Mouse (Mus musculus) bone marrow macrophage, adult 2 months (primary cell): ENCODE results near the gene Trim47. TPM values are rescaled to one million over a fixed set of nuclear protein-coding genes. Genes with fewer than 3 reads are reported as not detected.

Source experiments
- H3K27ac ChIP-seq: 2 replicates; pipeline ENCODE4 v1.5.1; 2012; ENCODE audit warnings: low read depth, low read length; ENCODE audit not compliant: insufficient read depth
- H3K4me1 ChIP-seq: 2 replicates; pipeline ENCODE4 v1.6.1; 2012; ENCODE audit warnings: low read length; ENCODE audit not compliant: control insufficient read depth, insufficient read depth
- H3K4me3 ChIP-seq: 2 replicates; pipeline ENCODE4 v1.5.1; 2012; ENCODE audit warnings: mild to moderate bottlenecking, low read length, moderate library complexity; ENCODE audit not compliant: insufficient read depth
- CTCF ChIP-seq: IDR thresholded peaks from 2 replicates; pipeline ENCODE4 v1.5.1; 2012; ENCODE audit warnings: low read depth, mild to moderate bottlenecking, low read length, moderate library complexity
- POLR2A ChIP-seq: IDR thresholded peaks from 2 replicates; pipeline ENCODE4 v1.6.1; 2012; ENCODE audit warnings: mild to moderate bottlenecking, low read depth, low read length, borderline replicate concordance
- polyA plus RNA-seq: library from polyadenylated mRNA; stranded (reverse); fragments of >200 nt; gene quantifications from 2 replicates; pipeline ENCODE4 v1.2.4, GENCODE M21; 2012; ENCODE audit not compliant: missing spikeins, insufficient read depth, insufficient read length

The Trim47 gene
- polyA plus RNA-seq, 1 experiment: 32.1 TPM

DNA sequence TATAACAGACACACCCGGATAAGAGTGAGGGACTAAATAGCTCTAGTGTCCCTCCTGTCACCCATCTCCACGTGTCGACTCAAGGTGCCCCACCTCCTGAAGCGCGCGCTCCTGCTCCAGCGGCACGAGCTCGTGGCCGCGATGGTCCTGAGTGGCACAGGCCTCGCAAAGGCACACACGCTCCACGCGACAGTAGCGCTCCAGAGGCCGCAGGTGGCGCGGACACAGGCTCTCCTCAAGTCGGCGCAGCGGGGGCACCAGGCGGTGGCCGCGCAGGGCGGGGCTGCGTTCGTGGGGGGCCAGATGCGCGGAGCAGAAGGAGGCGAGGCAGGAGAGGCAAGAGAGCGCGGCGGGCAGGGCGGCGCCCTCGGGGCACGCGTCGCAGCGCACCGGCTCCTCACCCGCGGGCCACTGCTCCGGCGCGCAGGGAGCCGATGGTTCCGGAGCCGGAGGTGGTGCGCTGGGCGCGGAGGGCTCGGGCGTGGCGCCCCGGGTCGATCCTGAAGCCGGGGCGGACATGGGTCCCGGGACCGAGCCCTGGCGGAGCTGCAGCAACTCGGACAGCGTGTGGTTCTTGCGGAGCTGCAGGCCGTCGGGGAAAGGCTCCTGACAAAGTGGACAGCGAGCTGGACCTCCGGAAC, 17.4 kb downstream of the Trim47 start:
- peak overlapping the region; percentile 90 for H3K4me3 ChIP-seq
- peak overlapping the region; percentile 99 for H3K27ac ChIP-seq
- no peak for TF ChIP-seq CTCF
- TF ChIP-seq POLR2A: no peak
- H3K4me1 ChIP-seq: peaks cover 24% of the 10 kb centered on the region

DNA sequence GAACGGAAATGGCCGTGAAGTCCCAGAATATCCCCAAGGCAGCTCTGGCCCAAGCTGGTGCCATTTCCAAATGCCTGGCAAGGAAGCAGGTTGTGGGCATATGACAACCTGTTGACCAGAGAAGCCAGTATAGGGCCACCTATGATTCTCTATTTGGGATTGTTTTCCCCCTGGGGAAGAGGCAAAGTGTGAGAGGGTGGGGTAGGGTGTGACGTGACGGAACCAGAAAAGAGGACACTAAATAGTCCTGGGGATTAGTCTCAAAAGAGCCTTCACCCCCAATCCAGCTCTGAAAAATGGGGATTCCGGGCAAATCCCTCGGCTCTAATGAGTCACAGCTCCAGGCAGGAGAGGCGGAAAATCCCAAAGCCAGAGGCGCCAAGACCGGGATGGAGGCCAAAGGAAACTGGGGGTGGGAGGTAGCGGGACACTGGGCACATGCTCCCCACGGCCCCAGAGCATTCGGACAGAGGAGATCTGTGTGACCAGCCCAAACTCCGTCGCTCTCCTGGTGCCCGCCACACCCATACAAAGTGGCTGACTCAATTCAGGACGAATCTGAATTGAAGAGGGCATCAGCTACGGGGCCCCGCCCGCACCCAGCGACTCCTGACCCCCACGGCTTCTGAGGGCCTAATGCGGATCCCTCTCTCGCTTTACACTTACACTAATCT, 18.4 kb downstream of the Trim47 start:
- no peak overlapping the region for H3K27ac ChIP-seq
- TF ChIP-seq POLR2A (no peak), CTCF (no peak)
- peaks cover 28% of the 10 kb centered on the region for H3K4me1 ChIP-seq
- peak overlapping the region; percentile 90 for H3K4me3 ChIP-seq

DNA sequence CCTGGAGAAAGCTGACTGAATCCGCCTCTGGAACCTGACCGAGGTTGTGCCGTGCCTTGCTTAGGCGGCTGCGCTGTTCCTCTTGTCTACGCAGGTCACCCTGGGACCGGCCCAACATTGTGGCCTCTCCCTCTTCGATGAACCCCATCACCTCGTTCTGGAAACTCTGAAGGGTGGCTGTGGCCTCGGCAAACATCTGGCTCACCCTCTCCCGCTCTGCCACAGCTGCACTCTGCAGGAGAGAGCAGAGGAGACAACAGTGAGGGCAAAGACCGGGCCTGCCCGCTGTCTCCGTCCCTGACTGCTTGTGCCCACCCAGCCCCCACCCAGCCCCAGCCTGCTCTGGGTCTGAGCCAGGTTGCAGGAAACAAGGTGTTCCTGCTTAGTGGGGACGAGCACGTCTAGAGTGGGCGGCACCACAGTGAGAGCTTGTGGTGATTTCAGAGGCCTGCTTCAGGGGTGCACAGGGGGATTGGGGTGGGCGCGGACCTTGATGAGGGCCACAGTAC, 19.2 kb downstream of the Trim47 start:
- TF ChIP-seq POLR2A (no peak), CTCF (no peak)
- Histone ChIP-seq H3K27ac (no peak overlapping the region), H3K4me3 (no peak overlapping the region), H3K4me1 (peaks cover 28% of the 10 kb centered on the region)

DNA sequence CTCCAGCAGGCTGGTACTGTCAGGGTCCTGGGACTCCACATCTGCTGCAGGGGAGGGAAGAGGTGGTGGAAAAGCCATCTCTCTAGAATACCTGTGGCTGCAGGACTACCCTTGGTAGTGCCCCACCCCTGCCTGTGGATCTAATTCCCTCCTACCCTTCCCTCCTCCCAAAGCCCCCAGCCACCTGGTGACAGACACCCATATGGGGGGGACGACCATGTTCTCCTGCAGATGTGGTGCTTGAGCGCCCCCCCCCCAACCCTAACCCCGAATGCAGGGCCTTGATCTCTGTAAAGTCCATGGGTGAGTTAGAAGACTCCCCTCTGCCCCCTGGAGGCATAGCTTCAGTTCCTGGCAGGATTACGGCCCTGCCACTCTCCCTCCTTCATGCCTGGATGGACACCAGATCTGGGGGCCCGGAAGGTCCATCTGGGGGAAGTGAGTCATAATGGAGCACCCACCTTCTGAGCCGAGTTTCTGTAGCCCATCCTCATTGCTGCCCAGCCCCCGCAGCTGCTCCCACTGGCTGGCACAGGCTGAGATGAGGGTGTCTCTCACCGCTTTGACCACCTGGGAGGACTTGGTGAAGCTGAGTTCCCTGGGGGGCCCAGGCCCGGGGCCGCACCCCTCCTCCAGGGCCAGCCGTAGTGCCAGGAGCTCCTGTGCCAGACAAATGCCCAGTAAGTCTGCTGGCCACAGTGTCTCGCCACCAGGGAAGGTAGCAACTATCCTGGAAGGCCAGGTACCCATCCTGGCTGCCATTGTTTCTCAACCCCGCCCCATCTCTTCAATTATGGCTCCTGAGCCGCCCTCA, 19.8 kb downstream of the Trim47 start:
- Histone ChIP-seq H3K4me3 (no peak overlapping the region), H3K4me1 (peaks cover 27% of the 10 kb centered on the region), H3K27ac (no peak overlapping the region)

DNA sequence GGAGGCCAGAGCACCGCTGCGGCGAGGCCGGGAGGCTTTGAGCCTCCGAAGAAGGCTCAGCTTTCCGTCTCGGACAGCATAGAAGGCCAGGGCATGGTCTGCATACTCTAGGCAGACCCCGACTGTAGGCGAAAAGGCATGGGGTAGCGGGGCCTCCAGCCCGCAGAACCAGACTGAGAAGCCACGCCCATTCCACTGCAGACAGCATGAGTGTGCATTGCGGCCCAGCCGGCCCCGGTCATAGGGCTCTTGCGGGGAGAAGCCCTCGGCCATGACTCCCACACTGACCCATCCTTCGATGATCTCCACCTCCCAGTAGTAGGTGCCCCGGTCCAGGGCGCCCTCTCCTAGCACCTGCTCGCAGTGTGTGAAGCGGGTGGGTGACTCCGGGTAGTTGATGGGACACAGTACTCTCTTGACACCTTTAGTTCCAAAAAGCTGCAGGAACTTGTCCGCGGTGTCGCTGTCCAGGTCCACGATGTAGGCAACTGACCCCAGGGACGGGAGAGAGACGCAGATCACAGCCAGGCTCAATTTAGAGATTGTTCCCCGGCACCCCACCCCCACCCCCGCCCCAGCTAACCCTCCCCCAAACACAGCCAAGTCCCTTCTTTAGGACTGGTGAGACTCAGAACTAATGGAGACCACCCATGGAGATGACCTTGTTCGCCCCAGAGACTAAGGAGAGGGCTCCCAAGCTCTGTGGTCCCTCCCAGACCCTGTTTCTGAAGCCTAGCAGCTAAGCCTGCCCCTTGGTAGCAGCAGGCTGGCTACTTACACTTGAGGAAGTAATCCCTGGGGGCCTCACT, 20.7 kb downstream of the Trim47 start:
- H3K4me3 ChIP-seq: no peak overlapping the region
- H3K4me1 ChIP-seq: peaks cover 19% of the 10 kb centered on the region
- no peak overlapping the region for H3K27ac ChIP-seq
- TF ChIP-seq POLR2A (no peak), CTCF (no peak)

More for the DNA sequence above, 19.8 kb downstream of the Trim47 start:
- TF ChIP-seq CTCF (no peak), POLR2A (no peak)

DNA sequence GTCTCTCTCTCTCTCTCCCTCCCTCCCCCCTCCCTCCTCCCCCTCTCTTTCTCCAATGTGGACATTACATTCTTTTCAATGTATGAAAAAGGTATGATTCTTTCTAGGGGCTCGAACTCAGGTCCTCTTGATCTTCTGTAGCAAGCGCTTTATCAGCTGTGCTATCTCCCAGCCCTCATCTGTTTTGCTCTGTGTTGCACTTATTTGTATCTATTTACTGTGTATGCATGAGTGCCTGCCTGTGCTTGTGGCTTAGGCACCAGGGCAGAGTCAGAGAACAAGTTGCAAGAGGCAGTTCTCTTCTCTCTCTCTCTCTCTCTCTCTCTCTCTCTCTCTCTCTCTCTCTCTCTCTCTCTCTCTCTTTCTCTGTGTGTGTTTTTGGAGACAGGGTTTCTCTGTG, 21.9 kb downstream of the Trim47 start:
- no peak overlapping the region for H3K4me3 ChIP-seq
- H3K4me1 ChIP-seq: peaks cover 20% of the 10 kb centered on the region
- no peak for TF ChIP-seq CTCF
- H3K27ac ChIP-seq: no peak overlapping the region

DNA sequence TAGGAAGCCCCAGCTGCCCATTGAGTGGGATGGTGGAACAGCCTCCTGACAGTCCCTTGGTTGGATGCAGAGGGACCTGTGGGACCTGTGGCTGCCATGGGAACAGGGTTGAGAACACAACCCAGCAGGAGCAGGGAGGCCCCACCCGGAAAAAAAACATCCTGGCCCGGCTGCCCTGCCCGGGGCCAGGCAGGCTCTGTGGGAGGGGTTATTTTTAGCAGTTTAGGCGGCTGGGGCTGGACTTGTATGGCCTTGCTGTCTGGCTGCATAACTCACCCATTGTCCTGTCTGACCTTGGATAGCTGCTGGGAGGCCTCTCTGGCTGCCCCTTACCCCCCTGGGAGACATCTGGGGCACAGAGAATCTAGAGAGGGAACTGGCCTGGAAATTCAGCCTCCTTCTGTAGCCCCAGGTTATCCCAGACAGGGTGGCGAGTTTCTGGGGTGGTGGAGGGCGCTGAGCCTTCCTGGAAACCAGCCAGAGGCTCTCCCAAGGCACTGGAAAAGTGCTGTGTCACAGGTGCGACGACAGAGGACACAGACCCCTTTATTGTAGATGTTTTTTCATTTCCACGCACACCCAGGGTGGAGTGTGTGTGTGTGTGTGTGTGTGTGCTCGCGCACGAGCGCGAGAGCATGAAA, 22.9 kb downstream of the Trim47 start:
- peaks cover 23% of the 10 kb centered on the region for H3K4me1 ChIP-seq
- H3K4me3 ChIP-seq: no peak overlapping the region
- TF ChIP-seq POLR2A (no peak), CTCF (no peak)
- no peak overlapping the region for H3K27ac ChIP-seq

DNA sequence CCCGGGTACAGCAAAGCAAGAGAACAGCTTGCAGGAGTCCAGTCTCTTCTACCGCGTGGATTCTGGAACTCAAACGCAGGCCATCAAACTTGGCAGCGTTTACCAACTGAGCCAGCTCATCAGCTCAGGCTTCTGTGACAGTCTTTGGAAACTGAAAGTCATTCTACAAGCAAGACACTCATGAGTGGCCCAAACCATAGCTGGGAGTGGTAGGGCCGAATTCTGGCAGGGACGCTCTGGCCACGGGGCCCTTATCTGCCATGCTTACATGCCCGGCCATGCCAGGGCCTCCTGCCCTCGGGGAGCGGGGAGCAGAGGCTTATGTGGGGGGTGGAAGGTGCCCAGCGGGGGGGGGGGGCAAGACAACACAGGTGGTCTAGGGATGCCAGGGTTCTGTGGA, 23.4 kb downstream of the Trim47 start:
- Histone ChIP-seq H3K4me1 (peaks cover 21% of the 10 kb centered on the region), H3K27ac (no peak overlapping the region), H3K4me3 (no peak overlapping the region)
- TF ChIP-seq CTCF: no peak
- no peak for TF ChIP-seq POLR2A

DNA sequence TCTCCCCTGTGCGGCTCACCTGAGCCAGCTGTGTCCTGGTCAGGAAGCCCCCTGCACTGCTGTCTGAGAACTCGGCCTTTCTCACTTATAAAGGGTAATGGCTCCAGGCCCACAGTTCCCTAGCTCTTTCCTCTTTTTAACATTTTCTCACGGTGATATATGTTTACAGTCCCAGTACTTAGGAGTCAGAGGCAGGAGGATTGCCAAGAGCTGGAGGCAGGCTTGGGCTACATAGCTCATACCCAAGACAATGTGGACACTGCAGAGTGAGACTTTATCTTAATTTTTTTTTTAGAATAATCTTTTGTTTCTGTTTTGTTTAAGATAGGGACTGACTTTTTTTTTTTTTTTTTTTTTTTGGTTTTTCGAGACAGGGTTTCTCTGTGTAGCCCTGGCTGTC, 24.5 kb downstream of the Trim47 start:
- TF ChIP-seq POLR2A: no peak
- TF ChIP-seq CTCF: no peak
- no peak overlapping the region for H3K4me3 ChIP-seq
- peaks cover 17% of the 10 kb centered on the region for H3K4me1 ChIP-seq
- no peak overlapping the region for H3K27ac ChIP-seq
